Mouse (Mus musculus) urinary bladder, postnatal 10 days (tissue): Measurements from ENCODE around the gene Cdc20.

Experiments used
- DNase-seq: peaks from one replicate; pipeline ENCODE4 v3.0.0; 2022; ENCODE audit warnings: low spot score

The Cdc20 gene

DNA sequence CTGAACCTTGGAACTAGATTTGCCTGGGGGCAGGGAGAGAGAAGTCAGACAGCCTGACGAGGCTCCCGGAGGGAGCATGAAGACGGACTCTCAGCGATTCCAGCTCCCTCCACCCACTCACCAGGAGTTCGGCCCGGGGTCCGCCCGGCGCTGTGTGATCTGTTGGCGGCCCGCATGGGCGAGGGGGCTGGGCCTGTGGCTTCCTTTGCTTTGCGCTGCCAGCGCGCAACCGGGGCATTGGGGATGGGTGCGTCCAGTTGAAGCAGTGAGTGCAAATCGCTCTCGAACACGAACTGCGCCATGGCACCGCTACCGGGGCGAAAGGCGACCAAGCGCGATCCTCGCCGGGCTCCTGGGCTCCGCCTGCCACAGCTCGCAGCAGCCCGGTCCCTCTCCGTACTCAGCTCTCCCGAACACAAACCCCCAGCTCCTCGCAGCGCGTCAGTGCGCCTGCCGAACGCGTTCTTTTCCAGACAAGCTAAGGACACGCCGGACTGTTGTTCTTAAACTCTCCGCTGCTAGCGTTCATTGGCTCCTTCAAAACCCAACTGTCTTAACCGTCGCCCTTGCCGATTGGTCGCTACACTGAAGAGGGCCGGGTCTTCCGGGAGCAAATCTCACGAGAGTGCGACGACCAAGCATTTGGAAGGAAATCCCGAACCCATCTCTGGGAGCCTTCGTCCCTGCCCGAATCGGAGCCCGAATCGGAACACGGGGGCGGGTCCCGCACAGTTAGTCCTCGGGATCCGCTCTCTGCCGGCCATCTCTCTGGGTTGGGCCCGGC lies at the start of gene Cdc20:
TSS of gene Cdc20 (minus strand) at position 533 of the 784 bp plus-strand sequence.
- peak; percentile 65 for DNase-seq

DNA sequence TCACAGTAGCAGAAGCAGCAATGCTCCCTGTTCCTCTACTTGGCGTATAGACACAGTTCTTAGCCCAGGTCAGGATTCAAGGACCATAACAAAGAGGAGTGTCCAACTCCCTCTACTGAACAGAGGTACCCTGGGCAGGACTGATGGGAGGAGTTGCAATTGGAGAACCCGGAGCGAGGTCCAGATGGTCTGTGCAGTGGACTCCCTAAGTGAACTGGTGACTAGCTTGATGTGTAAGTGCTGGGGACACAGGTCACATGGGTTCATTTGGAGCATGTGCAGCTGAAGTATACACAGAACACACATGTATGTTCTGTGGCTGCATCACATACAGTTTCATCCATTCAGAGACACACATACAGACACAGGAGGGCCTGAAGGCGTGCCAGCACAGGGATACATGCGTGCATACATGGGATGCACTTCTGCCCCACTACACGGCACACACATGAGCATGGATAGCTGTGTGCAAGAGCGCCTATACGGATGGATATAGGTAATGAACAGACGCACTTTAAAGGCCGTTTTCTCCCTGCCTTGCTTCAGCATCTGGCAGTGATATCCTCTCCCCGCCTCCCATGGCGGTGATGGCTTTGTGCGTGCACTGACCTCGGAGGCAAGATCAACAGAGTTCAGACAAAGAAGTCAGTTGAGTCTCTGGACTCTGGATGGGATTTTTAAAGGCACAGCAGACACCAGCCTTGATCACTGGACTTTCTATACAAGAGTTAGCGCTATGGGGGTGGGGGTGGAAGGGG lies 39.8 kb upstream of the Cdc20 start:
- no peak for DNase-seq

- no peak for DNase-seq
Observed at GRCm38 (mm10) chr4:118472687-118473086, 35.5 kb upstream of the Cdc20 start.

DNA sequence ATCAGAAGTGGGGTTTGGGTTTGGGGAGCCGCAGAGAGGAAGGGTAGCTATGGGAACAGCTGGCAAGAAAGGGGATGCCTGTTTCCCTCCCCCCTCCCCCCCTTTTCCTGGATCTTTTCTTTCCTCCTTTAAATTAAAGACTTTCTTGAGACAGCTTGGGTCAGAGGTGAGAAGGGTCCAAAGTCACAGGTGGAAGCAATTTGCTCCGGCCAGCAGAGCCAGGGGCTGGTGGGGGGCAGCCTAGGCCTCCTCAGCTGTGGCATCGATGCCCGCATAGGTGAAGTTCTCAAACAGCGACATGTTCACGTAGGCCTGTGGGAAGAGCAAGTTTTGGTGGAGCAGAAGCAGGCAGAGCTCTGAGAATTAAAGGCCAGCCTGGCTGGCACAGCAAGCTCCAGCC lies 34.1 kb upstream of the Cdc20 start:
- DNase-seq, result no peak

DNA sequence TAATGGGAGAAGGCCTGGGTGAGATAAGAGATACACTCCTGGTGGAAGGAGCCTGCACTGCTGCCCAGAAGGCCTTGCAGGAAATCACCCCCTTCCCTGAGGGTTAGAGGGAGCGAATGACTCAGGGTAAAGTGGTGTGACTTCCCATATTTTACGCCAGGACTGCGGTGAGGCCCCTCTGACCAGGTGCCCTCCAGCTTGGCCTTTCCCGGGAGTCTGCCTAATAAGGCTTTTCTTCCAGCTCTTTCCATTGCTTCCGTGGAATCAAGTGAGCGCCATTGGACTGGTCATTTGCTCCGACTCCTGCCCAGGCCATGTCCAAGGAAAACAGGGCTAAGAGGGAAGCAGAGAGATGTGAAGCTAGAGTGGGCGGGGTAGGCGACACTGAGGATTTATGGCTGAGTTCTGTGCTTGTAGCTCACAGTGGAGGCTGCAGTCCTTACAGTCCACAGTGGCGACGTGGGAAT lies 28.6 kb upstream of the Cdc20 start:
- DNase-seq, result no peak

DNA sequence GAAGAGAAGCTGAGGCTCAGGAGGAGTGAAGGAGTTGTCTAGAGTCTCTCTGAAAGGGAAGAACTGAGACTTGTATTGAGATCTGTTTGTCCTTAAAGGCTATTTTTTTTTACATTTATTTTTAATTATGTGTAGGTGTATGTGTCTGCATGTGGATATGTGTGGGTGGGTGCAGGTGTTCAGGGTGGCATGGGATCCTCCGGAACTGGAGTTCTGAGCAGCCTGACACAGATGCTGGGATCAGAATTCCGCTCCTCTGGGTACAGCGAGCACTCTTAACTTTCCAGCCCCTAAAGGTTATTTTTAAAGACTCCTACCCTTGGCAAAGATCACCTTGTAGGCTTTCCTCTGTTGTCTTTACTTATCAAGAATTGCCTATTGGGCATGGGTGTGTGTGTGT lies 27.8 kb upstream of the Cdc20 start:
- no peak for DNase-seq

- no peak for DNase-seq
Observed at GRCm38 (mm10) chr4:118457345-118457975, 20.3 kb upstream of the Cdc20 start, which contains the start of gene Mpl. Gene Mpl (minus strand): TSS chr4:118457513.

- DNase-seq, result no peak
Observed at GRCm38 (mm10) chr4:118446415-118447153, 9.4 kb upstream of the Cdc20 start.

DNA sequence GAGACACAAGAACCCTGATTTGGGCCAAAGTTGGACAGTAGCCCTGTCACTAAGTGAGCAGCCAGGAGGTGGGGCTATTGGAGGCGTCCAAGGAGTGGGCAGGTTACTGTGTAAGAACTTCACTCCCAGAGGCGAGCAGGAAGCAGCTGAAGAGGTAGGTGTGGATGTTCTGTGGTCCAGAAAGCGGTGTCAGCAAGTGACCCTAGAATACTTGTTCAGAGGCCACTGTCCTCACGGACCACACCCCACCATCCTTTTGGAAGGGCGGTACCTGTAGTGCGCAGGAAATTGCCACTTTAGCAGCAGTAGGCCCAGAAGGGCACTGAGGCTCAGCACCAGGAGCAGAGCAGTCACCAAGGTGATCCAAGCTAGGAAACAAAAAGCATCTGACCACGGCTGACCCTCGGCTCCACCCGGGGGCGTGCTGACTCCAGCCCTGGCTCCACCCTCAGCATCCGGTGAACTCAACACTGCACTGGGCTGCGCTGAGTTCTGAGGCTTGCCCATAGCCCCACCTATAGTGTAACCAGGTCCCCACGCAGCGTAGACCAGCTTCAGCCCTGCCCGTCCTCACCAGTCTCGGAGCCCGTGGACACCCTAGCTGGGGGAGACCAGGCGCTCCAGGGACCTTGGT lies 8.7 kb upstream of the Cdc20 start:
- no peak for DNase-seq

DNA sequence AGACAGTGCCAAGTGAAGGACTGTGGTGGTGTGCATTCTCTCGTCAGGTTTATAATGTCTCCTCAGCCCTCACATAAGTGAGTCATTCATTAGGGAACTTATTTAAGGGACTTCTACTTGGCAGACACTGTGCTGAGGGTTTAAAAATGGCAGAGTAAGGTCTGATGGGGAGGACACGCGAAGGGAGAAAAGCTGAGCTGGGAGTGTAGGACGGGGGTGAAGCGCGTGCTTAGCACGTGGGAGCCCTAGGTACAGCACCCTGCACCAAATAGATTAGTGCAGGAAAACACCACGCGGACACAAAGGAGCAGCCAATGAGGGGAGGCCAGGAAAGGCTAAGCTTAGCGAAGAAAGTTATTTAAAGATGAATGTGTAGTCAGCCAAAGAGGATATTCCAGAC lies 7.9 kb upstream of the Cdc20 start:
- DNase-seq, result no peak

DNA sequence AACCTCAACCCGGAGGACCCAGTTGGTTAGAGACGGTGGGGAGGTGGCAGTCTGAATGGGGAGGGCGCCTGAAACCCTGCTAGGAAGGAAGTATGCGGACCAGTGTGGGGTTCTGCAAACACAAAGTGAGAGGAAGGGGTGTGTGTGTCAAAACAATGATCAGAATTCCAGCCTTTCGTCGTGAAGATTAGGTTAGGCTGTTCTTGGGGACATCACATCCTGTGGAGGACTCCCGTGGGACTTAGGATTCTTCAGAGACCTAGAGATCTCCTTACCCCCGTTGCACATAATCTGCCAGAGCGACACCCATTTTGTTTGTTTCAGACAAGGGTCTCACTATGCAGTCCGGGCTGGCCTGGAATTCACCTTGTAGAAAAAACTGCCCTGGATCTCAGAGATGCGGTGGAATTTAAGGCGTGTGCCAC lies 689 bp upstream of the Cdc20 start:
- DNase-seq, result no peak

GRCm38 (mm10) chr4:118432332-118432731 lies 4.8 kb downstream of the Cdc20 start:
- no peak for DNase-seq

- DNase-seq, result no peak
Observed at GRCm38 (mm10) chr4:118429215-118429895, 7.8 kb downstream of the Cdc20 start.

DNA sequence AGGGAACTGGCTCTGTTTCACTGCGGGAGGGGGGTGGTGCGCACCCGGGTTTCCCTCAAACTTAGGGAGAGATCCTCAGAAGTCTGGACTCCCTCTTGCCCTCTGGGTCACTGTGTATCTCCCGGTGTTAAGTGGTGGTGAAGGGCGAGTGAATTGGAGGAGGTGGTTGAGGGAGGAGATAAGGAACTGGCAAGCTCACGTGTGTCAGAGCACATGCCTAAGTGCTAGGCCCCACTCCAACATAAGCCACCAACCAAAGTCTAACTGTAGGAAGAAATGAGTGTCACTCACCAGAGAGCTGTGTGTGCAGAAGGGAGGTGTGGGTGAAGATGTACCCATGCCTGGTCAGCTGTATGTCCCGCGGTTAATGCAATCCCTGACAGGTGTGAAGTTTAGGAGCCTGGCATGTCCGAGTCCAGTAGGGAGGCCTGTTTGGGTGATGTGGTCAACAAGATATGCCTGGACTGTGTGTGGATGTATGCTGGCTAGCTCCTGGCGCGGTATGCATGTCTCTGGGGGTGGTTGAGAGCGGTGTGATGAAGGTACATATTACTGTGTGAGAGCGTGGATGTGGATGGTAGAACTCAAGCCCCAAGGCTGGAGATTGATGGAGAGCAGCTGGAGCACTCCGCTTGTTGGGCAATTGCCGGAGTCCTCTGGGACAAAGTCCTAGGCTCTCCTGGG lies 8.5 kb downstream of the Cdc20 start:
- no peak for DNase-seq

- DNase-seq, result peak; percentile 72
Observed at GRCm38 (mm10) chr4:118427768-118428451, 9.2 kb downstream of the Cdc20 start, which contains the start of gene Elovl1. Gene Elovl1 (plus strand): TSS chr4:118428093.

DNA sequence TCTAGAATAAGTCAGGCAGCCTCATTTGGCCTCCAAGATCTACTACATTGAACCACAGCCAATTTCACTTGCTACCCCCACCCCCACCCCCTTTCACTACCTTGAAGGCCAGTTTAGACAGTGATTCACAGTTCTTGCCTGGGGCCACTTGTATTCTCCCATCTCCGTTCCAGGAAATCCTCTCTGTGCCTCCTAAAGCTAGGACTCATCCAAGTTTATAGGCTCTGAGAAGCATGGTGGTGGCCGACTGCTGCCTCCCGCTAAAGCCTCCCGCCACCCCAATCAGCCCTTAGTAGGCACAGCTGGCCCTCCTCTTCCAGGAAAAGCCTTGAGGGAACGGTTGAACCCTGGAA lies 9.8 kb downstream of the Cdc20 start:
- DNase-seq, result no peak

DNA sequence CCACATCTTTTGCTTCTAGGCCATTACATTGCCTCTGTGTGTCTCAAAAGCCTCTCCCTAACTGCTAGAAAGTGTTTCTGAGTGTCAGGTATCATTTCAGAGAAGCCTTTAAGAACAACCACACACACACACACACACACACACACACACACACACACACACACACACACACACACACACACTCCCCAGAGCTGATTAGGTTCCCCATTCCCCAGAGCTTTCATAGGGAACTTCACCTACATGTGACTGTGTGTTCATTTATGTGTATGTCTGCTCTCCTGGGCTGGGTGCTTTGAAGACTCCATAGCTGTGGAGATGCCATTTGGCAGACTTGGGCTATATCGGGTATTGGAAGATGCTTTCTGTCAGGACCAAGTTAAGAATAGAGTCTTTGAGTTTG lies 11.8 kb downstream of the Cdc20 start:
- no peak for DNase-seq

- no peak for DNase-seq
Observed at GRCm38 (mm10) chr4:118424541-118425160, 12.5 kb downstream of the Cdc20 start.

DNA sequence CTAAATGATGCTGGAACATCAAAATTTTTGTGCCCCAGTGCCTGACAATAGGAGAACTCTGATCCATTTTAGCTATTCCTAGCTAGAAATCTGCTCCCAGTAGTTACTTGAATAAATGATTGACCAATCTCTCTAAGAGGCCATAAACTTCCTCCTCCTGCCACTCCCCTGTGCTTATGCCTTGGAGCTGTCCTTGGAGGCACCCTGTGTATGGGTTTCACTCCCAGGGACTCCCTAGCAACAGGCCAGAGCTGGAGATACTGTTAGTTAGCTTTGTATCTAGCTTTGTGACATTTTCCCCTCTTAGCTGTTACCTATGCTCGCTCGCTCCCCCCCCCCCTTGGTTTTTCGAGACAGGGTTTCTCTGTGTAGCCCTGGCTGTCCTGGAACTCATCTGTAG lies 15.8 kb downstream of the Cdc20 start:
- no peak for DNase-seq
